Mouse (Mus musculus): ENCODE results near the gene Asrgl1. TPM values are rescaled to one million over a fixed set of nuclear protein-coding genes. Genes with fewer than 3 reads are reported as not detected.
"Not testable (repeated sequence)": the region's sequence is repeated elsewhere in the genome, so short reads cannot be mapped to it uniquely, and the experiment has no call there.

The Asrgl1 gene
- polyA plus RNA-seq, 2 experiments from 2014 or later: 23.1 to 40.1 TPM

- ATAC-seq: no peak
Measured at GRCm38 (mm10) chr19:9103986-9104385, 31.4 kb downstream of the Asrgl1 start.

DNA sequence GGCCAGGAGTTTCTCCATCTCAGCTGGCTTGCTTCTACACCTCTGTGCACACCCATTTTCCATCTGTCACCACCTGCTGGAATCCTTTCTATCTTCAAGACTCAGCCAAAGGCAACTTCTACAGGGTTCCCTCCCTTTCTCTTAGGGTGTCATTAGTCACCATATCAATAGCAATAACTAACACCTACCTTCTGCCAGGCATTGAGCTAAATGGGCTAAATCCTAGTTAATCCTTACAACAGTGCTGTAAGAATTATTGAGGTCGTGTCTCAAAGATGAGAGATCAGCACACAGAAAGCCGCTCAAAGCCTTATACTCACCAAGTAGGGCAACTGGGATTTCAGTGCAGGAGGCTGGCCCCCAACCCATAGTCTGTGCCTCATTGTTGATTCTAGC is 34.4 kb downstream of the Asrgl1 start:
- no peak for ATAC-seq

GRCm38 (mm10) chr19:9100297-9101061 is 35.0 kb downstream of the Asrgl1 start:
- no peak for ATAC-seq

GRCm38 (mm10) chr19:9099751-9100150 is 35.7 kb downstream of the Asrgl1 start:
- no peak for ATAC-seq

- no peak for ATAC-seq
Measured at GRCm38 (mm10) chr19:9097441-9097840, 38.0 kb downstream of the Asrgl1 start.

GRCm38 (mm10) chr19:9095111-9095510 is 40.3 kb downstream of the Asrgl1 start:
- ATAC-seq: no peak

DNA sequence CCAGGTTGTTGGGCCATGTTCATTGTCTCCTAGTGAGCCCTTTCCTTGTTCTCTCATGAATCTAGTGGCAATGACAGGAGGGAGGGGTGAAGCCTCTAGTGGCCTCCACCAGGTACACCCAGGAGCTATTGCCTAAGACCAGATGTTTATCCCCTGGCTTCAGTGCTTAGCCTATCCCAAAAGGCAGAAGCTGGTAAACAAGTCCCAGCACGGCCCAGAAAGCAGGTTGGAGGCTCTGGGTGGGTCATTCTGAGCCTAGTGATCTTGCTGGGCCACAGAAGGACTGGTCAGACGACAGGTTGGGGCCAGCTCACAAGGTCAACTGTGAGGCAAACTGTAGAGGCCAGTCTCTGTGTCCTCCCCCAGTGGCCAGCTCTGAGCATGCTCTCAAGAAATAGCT is 44.7 kb downstream of the Asrgl1 start:
- ATAC-seq: no peak

- ATAC-seq: no peak
Measured at GRCm38 (mm10) chr19:9090191-9090590, 45.2 kb downstream of the Asrgl1 start.

GRCm38 (mm10) chr19:9087821-9088220 is 47.6 kb downstream of the Asrgl1 start, which contains the start of gene Scgb1a1:
Gene Scgb1a1 (minus strand): TSS chr19:9087958.
- no peak for ATAC-seq

GRCm38 (mm10) chr19:9083892-9084291 is 51.5 kb downstream of the Asrgl1 start:
- not testable (repeated sequence) for ATAC-seq

GRCm38 (mm10) chr19:9083010-9083355 is 52.5 kb downstream of the Asrgl1 start:
- no peak for ATAC-seq

DNA sequence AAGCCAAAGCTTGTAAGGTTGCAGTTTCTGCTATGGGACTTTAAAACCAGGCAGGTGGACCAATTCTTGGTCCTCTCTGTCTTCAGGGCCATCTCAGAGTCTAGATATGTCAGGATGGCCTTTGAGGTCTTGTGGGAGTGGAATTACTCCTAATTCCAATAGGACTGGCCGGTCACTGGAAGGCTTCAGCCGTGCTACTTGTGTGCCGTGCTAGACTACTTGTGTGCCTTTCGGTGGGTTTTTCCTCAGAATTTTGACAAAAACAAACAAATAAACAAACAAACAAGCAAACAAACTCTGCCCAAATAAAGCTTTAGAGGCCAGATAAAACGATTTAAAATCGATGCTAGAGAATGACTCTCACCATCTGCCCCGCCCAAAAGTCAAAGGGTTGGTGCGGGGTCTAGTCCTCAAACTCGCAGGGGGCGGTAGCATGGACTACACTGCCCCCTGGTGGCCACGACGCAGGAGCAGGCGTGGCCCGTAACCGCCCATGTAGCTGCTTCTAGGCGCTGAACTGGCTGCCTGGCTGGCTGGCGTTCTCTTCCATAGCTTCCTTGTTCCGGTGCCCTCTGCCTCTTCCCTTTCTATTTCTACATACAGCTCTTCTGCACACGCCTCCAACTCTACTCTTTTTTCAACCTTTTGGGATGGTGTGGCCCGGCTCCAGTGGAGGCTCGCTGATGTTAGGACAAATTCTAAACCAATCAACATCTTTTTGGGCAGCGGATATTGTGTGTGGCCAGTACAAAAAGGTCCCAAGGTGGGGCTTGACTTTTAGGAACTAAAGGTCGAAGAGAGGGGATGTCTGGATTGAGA is 53.0 kb downstream of the Asrgl1 start:
- ATAC-seq: peak; percentile 85

DNA sequence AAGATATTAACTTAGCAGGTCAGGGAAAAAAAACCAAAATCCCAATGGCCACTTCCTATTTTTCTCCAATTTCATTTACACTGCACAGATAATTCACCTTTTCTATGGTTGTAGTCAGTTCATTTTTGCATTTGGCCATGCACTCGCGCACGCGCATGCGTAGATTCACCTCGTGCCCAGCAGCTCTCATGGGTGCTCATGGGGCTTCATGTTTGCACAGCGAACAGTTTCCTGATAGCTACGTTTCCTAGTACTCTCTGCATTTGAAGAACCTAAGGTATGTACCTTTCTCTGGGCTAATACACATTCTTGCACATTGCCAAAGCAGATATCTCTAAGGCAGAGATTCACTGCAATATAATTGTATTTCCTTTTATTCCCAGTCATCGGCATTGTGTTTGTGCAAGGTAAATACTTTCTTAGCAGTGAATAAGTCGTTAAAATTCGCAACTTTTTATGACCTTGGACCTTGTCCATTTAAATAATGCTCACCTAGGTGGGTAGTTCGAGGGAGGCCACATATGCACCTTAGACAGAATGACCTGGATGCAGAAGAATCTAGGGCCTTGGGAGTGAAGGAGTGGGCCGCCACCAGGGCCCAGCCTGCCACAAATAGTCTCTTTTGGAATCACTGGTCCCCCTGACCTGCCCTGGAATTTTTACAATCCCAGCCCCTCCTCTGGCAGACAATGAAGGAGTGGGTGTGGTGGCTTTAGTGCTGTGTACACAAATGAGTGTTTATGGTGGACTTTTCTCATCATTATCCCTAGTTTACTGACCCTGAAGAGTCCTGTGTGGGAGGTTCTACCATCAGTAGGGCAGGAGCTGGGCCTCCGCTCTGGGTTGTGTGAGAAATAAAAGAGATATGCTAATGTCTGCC is 53.9 kb downstream of the Asrgl1 start:
- no peak for ATAC-seq

GRCm38 (mm10) chr19:9079916-9080315 is 55.5 kb downstream of the Asrgl1 start:
- ATAC-seq: no peak

- no peak for ATAC-seq
Measured at GRCm38 (mm10) chr19:9076982-9077660, 58.3 kb downstream of the Asrgl1 start.

GRCm38 (mm10) chr19:9076035-9076434 is 59.4 kb downstream of the Asrgl1 start:
- ATAC-seq: no peak

DNA sequence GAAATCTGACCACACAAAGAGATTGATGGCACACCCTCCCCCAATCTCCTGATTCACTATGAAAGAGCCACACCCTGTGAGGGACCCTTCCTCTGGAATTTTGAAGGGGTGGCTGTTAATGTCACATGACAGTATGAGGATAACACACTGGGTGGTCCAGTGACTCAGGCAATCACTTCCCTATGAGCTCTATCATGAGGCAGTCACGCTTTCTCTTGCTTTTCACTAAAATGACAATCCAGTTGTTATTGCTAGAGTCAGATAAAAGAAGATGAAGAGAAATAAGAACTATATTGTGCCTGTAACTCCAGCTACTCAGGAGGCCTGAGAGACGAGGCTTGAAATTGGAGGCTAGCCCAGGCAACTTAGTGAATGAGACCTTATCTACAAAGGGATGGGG is 59.9 kb downstream of the Asrgl1 start:
- no peak for ATAC-seq

DNA sequence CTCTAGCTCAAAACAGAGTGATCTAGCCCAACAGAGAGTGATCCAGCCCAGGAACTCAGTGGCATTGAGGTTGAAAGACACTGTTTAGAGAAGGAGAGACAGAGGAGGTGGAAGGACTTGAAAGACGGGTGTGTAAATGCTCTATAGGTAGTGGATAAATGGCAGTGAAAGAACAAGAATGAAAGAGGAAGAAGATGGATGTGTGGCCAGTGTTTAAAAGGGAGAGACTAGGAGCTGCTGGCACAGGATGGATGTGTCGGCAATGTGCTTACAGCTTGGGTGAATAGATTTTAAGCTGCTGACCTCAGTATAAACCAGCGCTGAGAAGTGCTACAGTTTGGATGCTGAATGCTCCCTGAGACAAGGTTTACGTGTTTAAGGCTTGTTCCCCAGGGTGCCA is 61.0 kb downstream of the Asrgl1 start:
- ATAC-seq: no peak

DNA sequence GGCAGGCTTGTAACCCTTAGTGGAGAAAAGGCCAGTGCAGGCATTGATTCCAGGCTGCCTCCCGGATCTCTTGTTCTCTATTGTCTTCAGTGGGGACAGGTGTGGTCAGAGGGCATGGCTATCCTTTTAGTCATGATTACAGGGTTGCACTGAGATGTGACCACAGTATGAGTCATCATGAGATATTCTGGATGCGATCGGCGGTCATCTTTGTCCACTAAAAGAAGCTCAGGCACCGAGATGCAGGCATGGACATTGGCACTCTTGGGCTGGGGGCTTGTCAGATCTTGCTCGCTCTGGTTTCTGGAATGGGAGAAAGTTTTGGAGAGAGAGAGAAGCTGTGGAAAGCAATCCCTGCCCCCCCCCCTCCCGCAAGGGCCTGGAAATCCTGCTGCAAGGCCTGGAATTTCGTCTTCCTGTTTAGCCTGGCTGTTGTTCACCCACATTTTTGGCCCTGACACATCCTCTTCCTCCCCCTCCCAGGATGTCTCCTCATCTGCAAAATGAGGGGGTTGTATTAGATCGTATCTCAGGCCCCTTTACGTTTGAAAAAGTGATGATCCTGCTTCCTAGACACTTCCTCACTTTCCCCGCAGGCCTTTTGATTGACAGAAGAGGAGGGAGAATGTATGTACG is 61.5 kb downstream of the Asrgl1 start:
- no peak for ATAC-seq

DNA sequence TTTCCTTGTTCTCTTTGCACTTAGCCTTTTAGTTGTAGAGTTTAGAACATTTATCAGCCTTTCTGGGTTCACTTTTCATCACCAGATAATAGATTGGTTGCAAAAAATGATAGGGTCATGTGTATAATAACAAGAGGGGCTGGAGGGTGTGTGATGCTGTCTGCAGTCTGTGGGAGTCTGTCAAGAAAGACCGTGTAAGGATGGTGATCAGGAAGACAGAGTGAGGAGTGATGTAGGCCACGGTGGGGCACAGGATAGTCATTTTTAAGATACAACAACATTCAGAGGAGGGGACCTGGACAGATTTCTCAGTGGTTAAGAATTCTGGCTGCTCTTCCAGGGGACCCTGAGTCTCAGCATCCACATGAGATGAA is 63.3 kb downstream of the Asrgl1 start:
- ATAC-seq: no peak

DNA sequence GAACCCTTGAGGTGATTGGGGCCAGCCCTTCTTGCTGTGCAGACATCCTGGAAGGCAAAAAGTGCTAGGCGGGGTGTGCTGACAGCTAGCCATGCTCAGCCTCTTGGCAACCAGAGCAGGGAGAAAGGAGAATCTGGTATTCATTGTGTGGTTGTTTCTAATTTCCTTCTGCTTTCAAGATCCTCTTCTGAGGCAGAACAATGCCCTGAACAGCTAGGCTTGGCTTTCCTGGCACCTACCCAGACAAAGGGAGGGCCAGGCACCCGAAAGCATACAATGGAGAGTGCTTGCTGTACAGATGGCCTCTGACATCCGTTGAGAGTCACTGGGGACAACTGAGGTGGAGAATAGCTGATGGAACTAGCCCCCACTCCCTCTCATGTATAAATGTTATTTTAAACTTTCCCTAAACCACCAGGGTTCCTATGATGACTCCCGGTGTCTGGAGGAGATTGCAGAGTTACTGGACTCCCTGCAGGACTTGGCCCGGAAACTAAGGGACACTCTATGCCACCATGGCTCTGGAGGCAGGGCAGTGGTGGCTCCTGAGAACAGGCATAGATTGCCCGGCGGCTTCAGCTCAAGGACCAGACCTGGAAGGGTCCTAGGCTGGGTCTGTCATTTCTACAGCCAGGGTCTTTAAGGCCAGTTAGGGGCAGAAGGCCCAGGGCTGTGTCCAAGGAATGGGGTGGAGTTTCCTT is 63.8 kb downstream of the Asrgl1 start:
- ATAC-seq: no peak
